Mouse (Mus musculus): ENCODE results near the gene Fhl2. TPM values are rescaled to one million over a fixed set of nuclear protein-coding genes. Genes with fewer than 3 reads are reported as not detected.

Gene Fhl2
- total and polyA plus RNA-seq, 3 experiments: 0.22 TPM; not detected in 2

DNA sequence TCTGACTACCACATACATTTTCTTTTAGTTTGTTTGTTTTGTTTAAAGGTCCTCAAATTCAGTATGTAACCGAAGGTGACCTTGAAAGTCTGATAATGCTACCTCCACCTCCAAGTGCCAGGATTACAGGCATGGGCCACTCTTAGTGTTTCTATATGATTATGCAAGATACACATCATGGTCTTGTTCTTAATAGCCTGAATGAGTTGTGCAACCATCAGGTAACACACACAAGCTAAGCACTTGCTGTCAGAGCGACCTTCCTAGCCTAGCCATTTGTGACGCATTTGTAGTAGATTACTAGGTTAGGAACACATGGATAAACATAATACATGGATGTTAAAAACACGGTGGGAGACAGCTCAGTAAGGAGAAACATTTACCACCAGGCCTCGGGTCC, 113.8 kb downstream of the Fhl2 start:
- H3K4me3 ChIP-seq (ENCODE audit: low read depth, low read length): no peak overlapping the region
- peaks cover 41% of the 10 kb centered on the region for H3K36me3 ChIP-seq (replicated peaks)
- peaks cover 4% of the 10 kb centered on the region for H3K9me3 ChIP-seq (replicated peaks)
- no peak for TF ChIP-seq GATA1 (IDR thresholded peaks at IDR 0.05; ENCODE audit: borderline replicate concordance, low read length)
- TF ChIP-seq GATA2 (IDR thresholded peaks at IDR 0.05; ENCODE audit: borderline replicate concordance, low read depth, low read length): no peak
- no peak for TF ChIP-seq CTCF (IDR thresholded peaks at IDR 0.05; ENCODE audit: low read depth, low read length)
- TF ChIP-seq TAL1 (conservative IDR thresholded peaks at IDR 0.05; ENCODE audit: low read depth, low read length): no peak
- TF ChIP-seq POLR2AphosphoS5 (IDR thresholded peaks at IDR 0.05; ENCODE audit: insufficient replicate concordance, low read depth, low read length): no peak
- ATAC-seq (ENCODE audit: extremely low read depth, insufficient number of reproducible peaks, low FRiP score, poor library complexity, severe bottlenecking) (no peak), DNase-seq (ENCODE audit: low spot score) (no peak)
- peaks cover 8% of the 10 kb centered on the region for H3K4me1 ChIP-seq (ENCODE audit: insufficient read depth, low read depth, low read length)
- no peaks in the 10 kb centered on the region for H3K27me3 ChIP-seq (ENCODE audit: insufficient read depth, low read length)

DNA sequence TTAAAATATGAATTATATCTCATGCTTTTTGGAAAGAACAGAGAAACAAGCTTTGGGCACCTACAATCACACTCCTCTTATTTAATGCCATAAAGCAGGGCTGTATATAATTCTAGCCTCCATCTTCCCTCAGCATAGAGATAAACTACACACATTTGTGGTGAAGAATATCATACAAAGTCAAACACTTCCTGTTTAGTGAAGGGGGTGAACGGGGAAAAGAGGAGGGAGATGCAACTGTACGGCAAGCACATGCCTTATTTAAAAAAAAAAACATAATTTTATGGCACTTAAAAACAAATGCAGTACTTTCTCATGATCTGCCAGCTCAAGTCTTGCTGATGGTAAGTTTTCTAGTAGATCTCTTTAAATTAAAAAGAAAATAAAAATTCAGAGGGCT, 118.7 kb downstream of the Fhl2 start:
- Histone ChIP-seq H3K27me3 (ENCODE audit: insufficient read depth, low read length) (no peaks in the 10 kb centered on the region), H3K36me3 (replicated peaks) (peaks cover 54% of the 10 kb centered on the region), H3K9me3 (replicated peaks) (no peaks in the 10 kb centered on the region), H3K4me1 (ENCODE audit: insufficient read depth, low read depth, low read length) (peaks cover 8% of the 10 kb centered on the region), H3K4me3 (ENCODE audit: low read depth, low read length) (no peak overlapping the region)
- no peak for DNase-seq (ENCODE audit: low spot score)
- no peak for TF ChIP-seq POLR2AphosphoS5 (IDR thresholded peaks at IDR 0.05; ENCODE audit: insufficient replicate concordance, low read depth, low read length)
- TF ChIP-seq TAL1 (conservative IDR thresholded peaks at IDR 0.05; ENCODE audit: low read depth, low read length): no peak
- TF ChIP-seq CTCF (IDR thresholded peaks at IDR 0.05; ENCODE audit: low read depth, low read length): no peak
- no peak for TF ChIP-seq GATA1 (IDR thresholded peaks at IDR 0.05; ENCODE audit: borderline replicate concordance, low read length)
- no peak for TF ChIP-seq GATA2 (IDR thresholded peaks at IDR 0.05; ENCODE audit: borderline replicate concordance, low read depth, low read length)
- ATAC-seq (ENCODE audit: extremely low read depth, insufficient number of reproducible peaks, low FRiP score, poor library complexity, severe bottlenecking): no peak

DNA sequence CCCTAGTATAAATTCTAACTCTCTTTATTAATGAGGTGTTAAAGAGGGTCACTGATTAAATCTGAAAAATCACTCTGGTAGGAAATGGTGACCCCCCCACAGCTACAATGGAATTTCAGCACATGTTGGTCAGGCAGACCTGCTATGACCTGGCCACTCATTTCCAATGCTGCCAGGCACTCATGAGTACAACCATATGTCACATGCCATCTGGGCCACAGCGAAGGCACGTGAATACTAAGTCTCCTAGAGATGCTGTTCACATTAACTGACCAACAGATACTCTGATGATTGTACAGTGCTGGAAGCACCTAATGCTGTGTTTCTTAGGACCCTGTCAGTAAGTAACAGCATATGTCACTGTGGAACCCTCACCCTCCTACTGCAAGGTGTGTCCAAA, 122.0 kb downstream of the Fhl2 start:
- Histone ChIP-seq H3K36me3 (replicated peaks) (peaks cover 78% of the 10 kb centered on the region), H3K27me3 (ENCODE audit: insufficient read depth, low read length) (no peaks in the 10 kb centered on the region), H3K9me3 (replicated peaks) (no peaks in the 10 kb centered on the region), H3K4me1 (ENCODE audit: insufficient read depth, low read depth, low read length) (peaks cover 15% of the 10 kb centered on the region), H3K4me3 (ENCODE audit: low read depth, low read length) (no peak overlapping the region)
- TF ChIP-seq TAL1 (conservative IDR thresholded peaks at IDR 0.05; ENCODE audit: low read depth, low read length): no peak
- no peak for TF ChIP-seq CTCF (IDR thresholded peaks at IDR 0.05; ENCODE audit: low read depth, low read length)
- no peak for TF ChIP-seq GATA2 (IDR thresholded peaks at IDR 0.05; ENCODE audit: borderline replicate concordance, low read depth, low read length)
- no peak for TF ChIP-seq GATA1 (IDR thresholded peaks at IDR 0.05; ENCODE audit: borderline replicate concordance, low read length)
- TF ChIP-seq POLR2AphosphoS5 (IDR thresholded peaks at IDR 0.05; ENCODE audit: insufficient replicate concordance, low read depth, low read length): no peak
- ATAC-seq (ENCODE audit: extremely low read depth, insufficient number of reproducible peaks, low FRiP score, poor library complexity, severe bottlenecking) (no peak), DNase-seq (ENCODE audit: low spot score) (no peak)

Other genes with a start within 250 kb of the Fhl2 start
- gene Gpr45, start 244.1 kb downstream of the Fhl2 start, total RNA-seq (2014; fragmentation: Nextera tagmentation): not detected in 2 replicates
- 0.66 and 0.70 TPM in 2 replicates for gene Gpr45, start 244.1 kb downstream of the Fhl2 start, total RNA-seq (2017)
- not detected in 2 replicates for gene Gpr45, start 244.1 kb downstream of the Fhl2 start, polyA plus RNA-seq (2012)
- gene Tgfbrap1, start 98.3 kb downstream of the Fhl2 start, total RNA-seq (2014; fragmentation: Nextera tagmentation): 44.5 and 51.2 TPM in 2 replicates
- 18.1 and 19.7 TPM in 2 replicates for gene Tgfbrap1, start 98.3 kb downstream of the Fhl2 start, total RNA-seq (2017)
- gene Tgfbrap1, start 98.3 kb downstream of the Fhl2 start, polyA plus RNA-seq (2012): 13.0 and 13.2 TPM in 2 replicates
- 31.8 and 34.1 TPM in 2 replicates for gene AI597479, start 98.3 kb downstream of the Fhl2 start, total RNA-seq (2014; fragmentation: Nextera tagmentation)
- 40.1 and 45.8 TPM in 2 replicates for gene AI597479, start 98.3 kb downstream of the Fhl2 start, total RNA-seq (2017)
- gene AI597479, start 98.3 kb downstream of the Fhl2 start, polyA plus RNA-seq (2012): 2.9 and 3.2 TPM in 2 replicates
- 40.1 and 45.3 TPM in 2 replicates for gene Nck2, start 247.6 kb upstream of the Fhl2 start, total RNA-seq (2014; fragmentation: Nextera tagmentation)
- gene Nck2, start 247.6 kb upstream of the Fhl2 start, total RNA-seq (2017): 97.0 and 101 TPM in 2 replicates
- gene Nck2, start 247.6 kb upstream of the Fhl2 start, polyA plus RNA-seq (2012): 54.4 and 54.7 TPM in 2 replicates

All from G1E (cell line).